Mouse (Mus musculus): ENCODE results near the gene Bmp4. TPM values are rescaled to one million over a fixed set of nuclear protein-coding genes. Genes with fewer than 3 reads are reported as not detected.
A peak's percentile ranks its signal among the peaks of the same experiment; 100 is the strongest.

The Bmp4 gene
- total and polyA plus RNA-seq, 2 experiments from 2014 or later, result 4.6 to 7.0 TPM

DNA sequence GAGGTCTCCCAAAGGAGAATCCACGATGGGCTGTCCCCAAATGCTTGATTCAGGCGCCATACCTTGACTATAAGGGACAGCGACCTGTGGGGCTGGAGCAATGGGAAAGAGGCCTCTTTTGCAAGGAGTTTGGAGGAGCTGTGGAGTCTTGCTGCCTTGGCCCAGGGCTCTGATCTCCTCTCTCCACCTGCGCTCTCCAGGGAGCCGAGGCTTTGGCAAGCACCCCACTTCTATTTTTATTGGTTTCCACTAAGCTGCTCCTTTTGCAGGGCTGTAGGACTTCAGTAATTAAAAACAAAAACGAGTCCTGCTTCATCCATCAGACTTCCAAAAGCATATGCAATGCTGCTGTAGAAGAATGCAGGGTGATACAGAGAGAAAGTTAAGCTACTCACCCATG is 9.0 kb downstream of the Bmp4 start:
- Histone ChIP-seq H3K4me2 (ENCODE audit: low read depth, low read length, poor library complexity, severe bottlenecking) (no peak overlapping the region), H3K4me1 (ENCODE audit: insufficient read depth, low read length) (no peaks in the 10 kb centered on the region), H3K9ac (replicated peaks; ENCODE audit: low read length, poor library complexity, severe bottlenecking) (no peak overlapping the region), H3K9me3 (ENCODE audit: low read length) (no peaks in the 10 kb centered on the region), H3K27ac (ENCODE audit: low read depth, low read length) (no peak overlapping the region), H3K36me3 (ENCODE audit: insufficient read depth, low read length) (no peaks in the 10 kb centered on the region), H3K4me3 (ENCODE audit: low read depth, low read length) (no peak overlapping the region), H3K27me3 (ENCODE audit: insufficient read depth, low read length) (peaks cover 44% of the 10 kb centered on the region)
- DNase-seq (ENCODE audit: low spot score), result no peak
- no peak for TF ChIP-seq CTCF (IDR thresholded peaks at IDR 0.05)
- no peak for ATAC-seq (ENCODE audit: low FRiP score)
- 40% methylated on average over 6 of the region's 6 CpGs for WGBS

DNA sequence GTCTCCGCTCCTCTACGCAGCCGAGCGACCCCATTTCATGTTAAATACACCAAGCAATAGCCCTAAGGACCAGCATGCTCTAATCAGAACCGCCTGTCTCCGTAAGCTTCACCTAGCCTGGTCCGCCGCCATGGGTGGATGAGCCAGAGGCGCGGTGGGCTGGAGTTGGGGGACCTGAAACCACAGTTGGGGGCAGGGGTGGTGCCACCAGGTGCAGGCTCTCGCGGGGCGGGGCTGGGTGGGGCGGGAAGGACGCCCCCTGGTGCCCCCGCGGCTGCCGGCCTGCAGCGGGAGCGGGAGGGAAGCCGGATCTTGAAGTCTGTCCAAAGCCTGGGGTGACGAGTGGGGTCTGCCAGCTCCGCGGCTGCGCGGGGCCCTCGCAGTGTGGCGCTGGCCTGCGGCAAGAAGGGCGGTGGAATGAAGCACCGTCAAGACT is 10.2 kb downstream of the Bmp4 start:
- ATAC-seq (ENCODE audit: low FRiP score), result no peak
- Histone ChIP-seq H3K36me3 (ENCODE audit: insufficient read depth, low read length) (no peaks in the 10 kb centered on the region), H3K27ac (ENCODE audit: low read depth, low read length) (no peak overlapping the region), H3K27me3 (ENCODE audit: insufficient read depth, low read length) (peaks cover 36% of the 10 kb centered on the region), H3K9ac (replicated peaks; ENCODE audit: low read length, poor library complexity, severe bottlenecking) (no peak overlapping the region), H3K4me2 (ENCODE audit: low read depth, low read length, poor library complexity, severe bottlenecking) (peak overlapping the region; percentile 66), H3K4me3 (ENCODE audit: low read depth, low read length) (peak overlapping the region; percentile 29), H3K9me3 (ENCODE audit: low read length) (no peaks in the 10 kb centered on the region), H3K4me1 (ENCODE audit: insufficient read depth, low read length) (no peaks in the 10 kb centered on the region)
- peak; percentile 24 for DNase-seq (ENCODE audit: low spot score)
- TF ChIP-seq CTCF (IDR thresholded peaks at IDR 0.05), result peak; percentile 19; the same call in 1 of the 2 replicates
- 6% methylated on average over 31 of the region's 31 CpGs for WGBS

DNA sequence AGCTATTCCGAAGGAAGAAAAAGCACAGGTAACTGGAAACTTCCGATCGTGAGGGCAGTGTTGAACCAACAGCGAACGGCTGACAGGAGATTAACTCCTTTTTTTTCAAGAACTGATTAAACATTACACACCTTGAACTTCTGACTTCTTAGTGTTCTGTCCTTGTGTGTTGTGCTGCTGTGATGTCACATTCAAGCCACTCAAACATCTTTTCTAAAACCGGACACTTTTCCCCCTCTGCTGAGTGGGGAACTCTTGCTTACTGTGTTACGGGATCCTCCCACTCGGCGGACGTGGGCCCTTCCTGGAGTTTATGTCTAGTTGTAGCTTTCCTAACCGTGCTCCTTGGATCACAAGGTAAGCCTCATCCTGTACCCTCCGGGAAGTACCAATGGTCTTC is 11.2 kb downstream of the Bmp4 start, which contains the start of gene Gm15217:
Gene Gm15217, plus strand, starts transcription at position 130 of the 400 bp plus-strand sequence.
- no peaks in the 10 kb centered on the region for H3K36me3 ChIP-seq (ENCODE audit: insufficient read depth, low read length)
- no peak for TF ChIP-seq CTCF (IDR thresholded peaks at IDR 0.05)
- H3K9me3 ChIP-seq (ENCODE audit: low read length), result no peaks in the 10 kb centered on the region
- peak within 1 kb of the TSS; percentile 29 for H3K4me3 ChIP-seq (ENCODE audit: low read depth, low read length)
- no peaks in the 10 kb centered on the region for H3K4me1 ChIP-seq (ENCODE audit: insufficient read depth, low read length)
- H3K27ac ChIP-seq (ENCODE audit: low read depth, low read length), result no peak within 1 kb of the TSS
- WGBS, result 88% methylated on average over 12 of the region's 12 CpGs
- H3K9ac ChIP-seq (replicated peaks; ENCODE audit: low read length, poor library complexity, severe bottlenecking), result no peak within 1 kb of the TSS
- no peak for DNase-seq (ENCODE audit: low spot score)
- ATAC-seq (ENCODE audit: low FRiP score), result no peak
- H3K4me2 ChIP-seq (ENCODE audit: low read depth, low read length, poor library complexity, severe bottlenecking), result peak within 1 kb of the TSS; percentile 66
- peaks cover 32% of the 10 kb centered on the region for H3K27me3 ChIP-seq (ENCODE audit: insufficient read depth, low read length)

DNA sequence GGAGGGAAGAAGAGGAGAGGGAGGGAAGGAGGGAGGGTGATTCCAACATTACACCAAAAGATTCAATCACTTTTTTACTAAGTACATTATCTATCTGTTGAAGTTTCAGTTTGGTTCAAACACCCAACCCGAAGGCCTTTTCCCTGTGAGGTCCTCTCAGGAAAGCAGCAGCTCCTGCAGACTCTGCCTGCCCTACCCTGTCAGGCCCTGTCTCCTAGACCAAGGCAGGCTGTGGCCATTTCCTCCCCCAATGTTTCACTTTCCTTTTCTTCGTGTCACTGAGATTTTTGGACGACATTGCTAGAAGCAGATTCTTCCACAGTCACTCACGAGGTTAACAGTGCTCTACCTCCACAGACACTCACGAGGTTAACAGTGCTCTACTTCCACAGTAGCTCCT is 14.7 kb downstream of the Bmp4 start:
- Histone ChIP-seq H3K9ac (replicated peaks; ENCODE audit: low read length, poor library complexity, severe bottlenecking) (no peak overlapping the region), H3K9me3 (ENCODE audit: low read length) (no peaks in the 10 kb centered on the region), H3K27ac (ENCODE audit: low read depth, low read length) (no peak overlapping the region), H3K4me2 (ENCODE audit: low read depth, low read length, poor library complexity, severe bottlenecking) (no peak overlapping the region), H3K36me3 (ENCODE audit: insufficient read depth, low read length) (no peaks in the 10 kb centered on the region), H3K4me3 (ENCODE audit: low read depth, low read length) (no peak overlapping the region), H3K27me3 (ENCODE audit: insufficient read depth, low read length) (peaks cover 13% of the 10 kb centered on the region), H3K4me1 (ENCODE audit: insufficient read depth, low read length) (no peaks in the 10 kb centered on the region)
- no peak for TF ChIP-seq CTCF (IDR thresholded peaks at IDR 0.05)
- 80% methylated on average over 5 of the region's 5 CpGs for WGBS
- no peak for DNase-seq (ENCODE audit: low spot score)
- ATAC-seq (ENCODE audit: low FRiP score), result no peak

DNA sequence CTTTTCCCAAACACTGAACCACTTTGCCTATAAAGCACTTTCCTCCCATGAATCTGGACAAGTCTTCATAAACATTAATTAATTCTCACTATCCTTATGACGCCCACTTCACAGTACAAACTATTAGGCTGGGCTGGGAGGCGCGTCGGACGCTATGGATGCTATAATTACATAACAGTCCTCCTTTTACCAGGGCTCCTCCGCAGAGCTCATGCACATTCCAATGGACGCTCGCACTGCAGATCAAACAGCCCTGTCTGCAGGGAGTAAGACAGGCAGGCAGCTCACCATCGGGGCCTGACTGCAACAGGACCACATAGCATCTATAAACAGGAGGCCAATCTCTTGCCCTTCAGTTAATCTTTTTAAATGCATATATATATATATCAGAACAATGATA is 18.0 kb downstream of the Bmp4 start:
- Histone ChIP-seq H3K4me2 (ENCODE audit: low read depth, low read length, poor library complexity, severe bottlenecking) (no peak overlapping the region), H3K9ac (replicated peaks; ENCODE audit: low read length, poor library complexity, severe bottlenecking) (no peak overlapping the region), H3K27ac (ENCODE audit: low read depth, low read length) (no peak overlapping the region), H3K4me1 (ENCODE audit: insufficient read depth, low read length) (no peaks in the 10 kb centered on the region), H3K27me3 (ENCODE audit: insufficient read depth, low read length) (no peaks in the 10 kb centered on the region), H3K36me3 (ENCODE audit: insufficient read depth, low read length) (no peaks in the 10 kb centered on the region), H3K9me3 (ENCODE audit: low read length) (no peaks in the 10 kb centered on the region), H3K4me3 (ENCODE audit: low read depth, low read length) (no peak overlapping the region)
- 44% methylated on average over 9 of the region's 9 CpGs for WGBS
- TF ChIP-seq CTCF (IDR thresholded peaks at IDR 0.05), result no peak
- ATAC-seq (ENCODE audit: low FRiP score) (no peak), DNase-seq (ENCODE audit: low spot score) (no peak)

DNA sequence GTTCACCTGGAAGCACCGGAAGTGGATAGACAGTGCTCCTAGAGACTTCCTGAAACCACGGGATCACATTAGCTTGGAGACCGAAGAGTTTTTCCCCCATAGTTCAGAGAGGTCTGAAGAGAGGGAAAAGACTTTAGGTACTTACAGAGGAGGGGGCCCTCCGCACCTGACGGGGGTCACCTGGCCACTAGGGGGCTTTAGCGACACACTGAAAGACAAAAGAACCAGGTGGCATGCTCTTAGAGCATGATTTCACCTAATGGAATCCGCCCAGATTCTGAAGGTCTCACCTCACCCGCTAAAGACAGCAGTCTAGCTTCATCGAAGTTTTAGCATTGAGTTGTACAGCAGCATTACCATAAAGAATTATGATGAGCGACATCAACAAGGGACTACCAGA is 27.3 kb downstream of the Bmp4 start:
- no peak for ATAC-seq (ENCODE audit: low FRiP score)
- Histone ChIP-seq H3K9ac (replicated peaks; ENCODE audit: low read length, poor library complexity, severe bottlenecking) (no peak overlapping the region), H3K9me3 (ENCODE audit: low read length) (no peaks in the 10 kb centered on the region), H3K27me3 (ENCODE audit: insufficient read depth, low read length) (no peaks in the 10 kb centered on the region), H3K4me3 (ENCODE audit: low read depth, low read length) (no peak overlapping the region), H3K27ac (ENCODE audit: low read depth, low read length) (no peak overlapping the region), H3K4me1 (ENCODE audit: insufficient read depth, low read length) (no peaks in the 10 kb centered on the region), H3K36me3 (ENCODE audit: insufficient read depth, low read length) (no peaks in the 10 kb centered on the region), H3K4me2 (ENCODE audit: low read depth, low read length, poor library complexity, severe bottlenecking) (no peak overlapping the region)
- 47% methylated on average over 10 of the region's 10 CpGs for WGBS
- no peak for DNase-seq (ENCODE audit: low spot score)
- TF ChIP-seq CTCF (IDR thresholded peaks at IDR 0.05), result no peak

All from midbrain, postnatal 0 days (tissue).